Mouse (Mus musculus) heart, postnatal 14 days (tissue): ENCODE results near the gene Isoc2a. TPM values are rescaled to one million over a fixed set of nuclear protein-coding genes. Genes with fewer than 3 reads are reported as not detected.

Experiments used
- DNase-seq, 2 experiments: peaks; one replicate each; pipeline ENCODE4 v3.0.0; 2021 to 2022
- intact Hi-C: fragments of 180-260 bp; cut with DNase I; formaldehyde crosslinking; loops from one replicate; pipeline ENCODE4 v1.15.1; 2025
- total RNA-seq, 2 experiments: library from RNA; stranded (reverse); gene quantifications; 2 replicates each; pipeline ENCODE4 v1.2.3; 2021

The Isoc2a gene
- total RNA-seq, 2 experiments from 2014 or later = 22.9 to 27.0 TPM

DNA sequence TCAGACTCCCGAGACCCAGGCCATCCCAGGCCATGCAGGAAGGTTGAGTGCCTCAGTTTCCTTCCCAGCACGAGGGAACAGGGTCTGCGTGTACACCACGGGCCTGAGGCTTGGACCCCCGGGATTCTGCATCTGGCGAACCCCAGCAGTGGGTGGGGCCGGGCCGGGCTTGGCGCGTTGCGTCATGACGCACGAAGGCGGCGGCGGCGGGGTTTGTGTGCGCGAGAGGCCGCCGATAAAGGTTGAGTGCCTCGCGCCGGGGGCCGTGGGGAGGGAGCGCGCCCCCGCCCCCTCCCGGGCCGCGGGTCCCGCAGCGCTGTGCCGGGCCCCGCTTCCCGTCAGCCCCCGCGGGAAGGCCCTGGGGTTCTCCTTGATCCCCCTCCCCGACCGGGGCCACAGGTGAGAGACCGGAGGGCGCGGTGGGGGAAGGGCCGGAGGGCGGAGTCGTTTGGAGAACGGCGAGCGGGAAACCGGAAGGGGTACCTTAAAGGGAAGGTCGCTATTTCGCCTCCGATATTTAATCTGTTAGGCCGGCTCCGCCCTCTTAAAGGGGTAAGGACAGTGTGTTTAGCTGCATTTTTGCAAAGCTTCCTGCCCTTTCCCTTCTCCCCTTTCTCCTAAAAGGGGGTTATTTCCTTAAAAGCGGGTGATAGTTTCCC lies 38.2 kb downstream of the Isoc2a start, which contains the start of gene Zfp628:
Gene Zfp628, plus strand, starts transcription at position 211 of the 659 bp plus-strand sequence.
- intact Hi-C loops = no loop called here
- DNase-seq = peak; percentile 94 to 96

DNA sequence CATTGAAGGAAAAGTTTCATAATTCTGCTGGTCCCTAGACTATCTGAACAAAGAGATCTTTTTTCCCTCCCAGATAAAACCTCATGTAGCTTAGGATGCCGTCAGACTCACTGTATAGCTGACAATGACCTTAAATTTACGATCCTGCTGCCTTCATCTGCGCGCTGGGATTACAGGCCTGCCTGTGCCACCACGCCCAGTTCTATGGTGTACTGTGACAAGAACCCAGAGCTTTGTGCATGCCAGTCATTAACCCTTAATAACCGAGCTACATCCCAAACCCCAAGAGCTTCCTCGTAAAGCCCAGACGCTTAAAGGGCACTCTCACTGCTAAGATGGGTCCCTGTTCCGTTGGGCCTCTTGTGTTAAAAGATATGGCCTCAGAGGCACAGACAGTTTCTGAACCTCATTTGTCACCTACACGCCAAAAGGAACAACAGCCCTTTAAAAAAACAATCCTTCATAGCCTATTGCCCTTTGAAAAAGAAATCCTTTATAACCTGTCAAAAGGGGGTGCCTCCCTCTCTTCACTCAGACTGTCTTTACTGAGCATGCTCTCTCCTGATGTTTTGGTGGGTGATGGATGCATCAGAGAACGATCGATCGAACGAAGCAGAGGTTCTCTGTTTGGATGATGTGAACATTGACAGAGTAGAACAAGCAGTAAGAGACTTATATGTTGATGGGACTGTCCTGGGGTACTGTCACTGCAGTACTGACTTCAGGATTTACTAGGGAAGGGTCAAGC lies 38.9 kb downstream of the Isoc2a start:
- intact Hi-C loops = no loop called here
- DNase-seq = peak in 1 of 2 experiments; percentile 27

DNA sequence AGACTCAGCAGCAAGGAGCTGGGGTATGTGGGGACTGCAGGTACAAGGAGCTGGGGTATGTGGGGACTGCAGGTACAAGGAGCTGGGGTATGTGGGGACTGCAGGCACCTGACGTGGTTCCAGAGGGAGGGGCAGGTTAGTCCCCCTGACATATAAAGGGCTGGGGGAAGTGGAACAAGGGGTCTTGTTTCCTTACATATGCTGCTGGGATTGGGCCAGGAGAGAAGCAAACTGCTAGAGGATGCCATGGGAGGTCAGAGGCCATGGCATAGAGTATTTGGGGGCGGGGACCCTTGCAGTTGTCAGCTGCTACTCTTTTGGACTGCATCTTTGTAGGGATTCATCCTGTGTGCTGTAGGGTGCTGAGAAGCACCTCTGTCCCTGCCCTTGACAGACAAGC lies 40.5 kb downstream of the Isoc2a start:
- DNase-seq = no peak
- intact Hi-C loops = no loop called here

DNA sequence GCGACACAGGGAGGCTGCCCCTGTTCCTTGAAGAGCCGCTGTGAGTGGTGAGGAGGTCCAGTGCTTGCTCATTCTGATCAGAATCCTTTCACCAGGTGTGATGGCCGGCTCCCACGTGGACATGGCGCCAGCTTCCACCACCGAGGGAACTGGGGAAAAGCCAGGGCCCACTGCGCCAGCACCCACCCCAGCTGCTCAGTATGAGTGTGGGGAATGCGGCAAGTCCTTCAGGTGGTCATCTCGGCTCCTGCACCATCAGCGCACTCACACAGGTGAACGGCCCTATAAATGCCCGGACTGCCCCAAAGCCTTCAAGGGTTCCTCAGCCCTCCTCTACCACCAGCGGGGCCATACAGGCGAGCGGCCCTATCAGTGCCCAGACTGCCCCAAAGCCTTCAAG lies 41.7 kb downstream of the Isoc2a start:
- DNase-seq = no peak
- intact Hi-C loops = no loop called here

DNA sequence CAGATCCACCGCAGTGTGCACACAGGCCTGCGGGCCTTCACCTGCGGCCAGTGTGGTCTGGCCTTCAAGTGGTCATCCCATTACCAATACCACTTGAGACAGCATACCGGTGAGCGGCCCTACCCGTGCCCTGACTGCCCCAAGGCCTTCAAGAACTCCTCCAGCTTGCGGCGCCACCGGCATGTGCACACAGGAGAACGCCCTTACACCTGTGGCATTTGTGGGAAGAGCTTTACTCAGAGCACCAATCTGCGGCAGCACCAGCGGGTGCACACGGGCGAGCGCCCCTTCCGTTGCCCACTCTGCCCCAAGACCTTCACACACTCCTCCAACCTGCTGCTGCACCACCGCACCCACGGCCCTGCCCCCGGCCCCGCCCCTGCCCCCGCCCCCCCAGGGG lies 42.1 kb downstream of the Isoc2a start:
- intact Hi-C loops = no loop called here
- no peak for DNase-seq

DNA sequence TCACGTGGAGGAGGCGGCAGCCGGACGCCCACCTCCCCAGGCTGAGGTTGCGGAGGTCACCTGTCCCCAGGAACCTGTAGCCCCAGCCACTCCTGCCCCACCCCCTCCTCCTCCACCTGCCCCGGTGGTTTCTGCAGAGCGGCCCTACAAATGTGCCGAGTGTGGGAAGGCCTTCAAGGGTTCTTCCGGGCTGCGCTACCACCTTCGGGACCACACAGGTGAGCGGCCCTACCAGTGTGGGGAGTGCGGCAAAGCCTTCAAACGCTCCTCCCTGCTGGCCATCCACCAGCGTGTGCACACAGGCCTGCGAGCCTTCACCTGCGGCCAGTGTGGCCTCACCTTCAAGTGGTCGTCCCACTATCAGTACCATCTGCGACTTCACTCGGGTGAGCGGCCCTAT lies 43.0 kb downstream of the Isoc2a start:
- no peak for DNase-seq
- intact Hi-C loops = loop anchor here (5.0 kb wide), 1 partner anchor 108 kb away; the partner anchor contains the start of gene Ube2s

DNA sequence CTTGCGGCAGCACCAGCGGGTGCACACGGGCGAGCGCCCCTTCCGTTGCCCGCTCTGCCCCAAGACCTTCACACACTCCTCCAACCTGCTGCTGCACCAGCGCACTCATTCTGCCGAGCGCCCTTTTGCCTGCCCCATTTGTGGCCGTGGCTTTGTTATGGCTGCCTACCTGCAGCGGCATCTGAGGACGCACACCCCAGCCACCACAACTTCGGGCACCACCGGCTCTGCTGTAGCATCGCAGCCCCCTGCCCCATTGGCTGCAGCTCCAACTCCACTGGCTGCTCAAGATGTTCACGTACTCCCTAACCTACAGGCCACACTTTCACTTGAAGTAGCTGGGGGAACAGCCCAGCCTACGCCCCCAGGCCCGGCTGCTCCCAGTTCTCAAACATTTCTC lies 43.5 kb downstream of the Isoc2a start:
- no peak for DNase-seq
- intact Hi-C loops = loop anchor here (5.0 kb wide), 1 partner anchor 108 kb away; the partner anchor contains the start of gene Ube2s

DNA sequence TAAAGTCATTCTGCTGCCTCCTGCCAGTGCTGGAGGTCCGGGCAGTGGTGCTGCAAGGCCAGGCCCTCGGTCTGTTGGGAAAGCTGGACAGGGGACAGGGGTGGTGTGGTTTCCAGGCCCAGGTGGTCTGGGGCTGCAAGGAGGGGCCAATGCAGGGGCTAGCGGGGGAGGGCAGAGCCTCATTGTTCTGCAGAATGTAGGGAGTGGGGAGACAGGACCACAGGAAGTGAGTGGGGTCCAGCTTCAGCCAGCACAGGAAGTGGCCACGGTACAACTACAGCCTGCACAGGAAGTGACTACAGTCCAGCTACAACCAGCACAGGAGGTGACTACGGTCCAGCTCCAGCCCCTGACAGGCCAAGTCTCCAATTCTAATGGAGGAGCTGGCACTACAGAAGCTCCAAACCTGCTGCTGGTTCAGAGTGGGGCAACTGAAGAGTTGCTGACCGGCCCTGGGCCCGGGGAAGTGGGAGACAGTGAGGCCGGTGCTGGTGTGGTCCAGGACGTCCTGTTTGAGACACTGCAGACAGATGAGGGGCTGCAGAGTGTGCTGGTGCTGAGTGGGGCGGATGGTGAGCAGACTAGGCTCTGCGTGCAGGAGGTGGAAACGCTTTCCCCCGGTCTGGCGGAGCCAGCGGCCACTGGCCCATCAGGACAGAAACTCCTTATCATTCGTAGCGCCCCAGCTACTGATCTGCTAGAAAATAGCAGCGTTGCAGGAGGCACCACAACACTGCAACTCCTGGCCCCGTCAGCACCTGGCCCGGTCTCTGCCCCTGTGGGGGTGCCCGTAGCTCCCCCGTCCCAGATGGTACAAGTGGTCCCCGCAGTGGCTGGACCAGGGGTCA lies 44.2 kb downstream of the Isoc2a start:
- DNase-seq = peak in 1 of 2 experiments; percentile 42
- intact Hi-C loops = loop anchor here (5.0 kb wide), 1 partner anchor 109 kb away; the partner anchor contains the start of gene Ube2s

DNA sequence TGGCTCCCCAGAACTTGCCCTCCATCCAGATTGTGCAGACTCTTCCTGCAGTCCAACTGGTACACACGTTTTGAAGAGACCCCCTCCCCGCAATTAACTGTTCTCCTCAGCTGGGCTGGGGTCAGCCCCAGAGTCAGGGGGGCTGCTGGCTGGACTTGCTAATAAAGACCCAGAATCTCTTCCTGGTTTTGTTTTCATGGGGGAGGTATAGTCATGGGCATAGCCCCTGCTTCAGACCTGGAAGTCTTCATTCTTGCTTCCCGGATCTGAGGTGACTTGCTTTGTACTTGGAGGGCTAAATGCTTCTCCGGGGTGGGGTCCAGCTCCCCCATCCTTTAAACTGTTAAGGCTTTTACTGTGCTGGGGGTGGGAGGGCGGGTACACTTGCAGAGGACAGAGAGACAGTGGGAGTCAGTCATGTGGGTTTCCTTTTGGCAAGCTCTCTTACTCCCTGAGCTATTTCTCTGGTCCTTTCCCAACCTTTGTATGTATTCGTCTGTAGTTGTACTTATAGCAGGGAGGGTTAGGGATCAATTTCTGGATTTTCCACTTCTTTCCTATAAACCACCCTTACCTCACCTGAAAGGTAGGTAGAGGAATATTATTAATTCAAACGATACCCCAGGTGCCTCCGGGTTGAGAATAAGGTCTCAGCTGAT lies 45.0 kb downstream of the Isoc2a start, which contains the start of gene Nat14:
Gene Nat14, plus strand, starts transcription at position 205 of the 659 bp plus-strand sequence.
- DNase-seq = no peak
- intact Hi-C loops = loop anchor here (5.0 kb wide), 1 partner anchor 110 kb away; the partner anchor contains the start of gene Ube2s

DNA sequence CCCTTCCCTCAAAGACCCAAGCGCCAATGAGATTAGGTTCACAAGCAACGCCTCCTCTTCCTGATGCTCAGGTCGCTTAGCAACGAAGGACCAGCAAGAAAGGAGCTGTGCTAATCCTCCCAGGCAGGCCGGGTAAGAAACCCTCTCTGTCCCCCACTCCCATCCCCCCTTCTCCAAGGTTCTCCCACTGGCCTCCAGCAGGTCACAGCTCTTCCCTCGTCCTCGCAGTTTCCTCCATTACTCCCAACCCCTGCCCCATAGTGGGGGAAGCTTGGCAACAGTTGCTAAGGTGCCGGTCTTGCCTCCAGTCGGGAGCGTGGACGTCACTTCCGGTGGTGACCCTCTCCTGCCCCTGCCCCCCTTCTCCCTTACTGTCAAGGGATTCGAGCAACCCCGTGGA lies 45.6 kb downstream of the Isoc2a start:
- intact Hi-C loops = loop anchor here (5.0 kb wide), 1 partner anchor 110 kb away; the partner anchor contains the start of gene Ube2s
- DNase-seq = peak; percentile 51 to 75

DNA sequence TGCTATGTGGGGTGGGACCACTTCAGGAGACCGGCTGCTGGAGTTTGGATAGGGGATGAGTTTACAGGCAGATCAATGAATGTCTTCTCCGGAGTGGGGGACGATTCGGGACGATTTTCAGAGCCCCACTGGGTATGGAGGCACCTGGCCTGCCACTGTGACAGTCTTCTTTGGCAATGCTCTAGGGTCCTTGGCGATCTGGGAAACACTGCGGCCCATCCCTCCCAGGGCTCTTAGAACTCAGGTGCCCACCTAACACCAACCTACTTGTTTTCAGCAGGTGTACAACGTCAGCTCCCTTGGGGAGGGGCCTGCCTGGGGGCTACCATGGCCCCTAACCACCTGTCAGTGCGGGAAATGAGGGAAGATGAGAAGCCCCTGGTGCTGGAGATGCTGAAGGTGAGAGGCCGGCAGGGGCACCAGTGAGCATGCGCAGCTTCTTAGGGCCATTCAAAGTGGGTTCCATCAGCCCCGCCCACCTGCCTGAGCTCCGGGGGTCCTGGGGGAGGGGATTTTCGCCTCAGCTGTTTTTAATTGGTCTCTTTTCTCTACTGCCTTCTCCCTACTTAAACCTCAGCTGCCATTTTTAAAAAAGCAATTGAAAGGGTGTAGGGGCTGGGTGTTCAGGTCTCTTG lies 46.1 kb downstream of the Isoc2a start:
- no peak for DNase-seq
- intact Hi-C loops = loop anchor here (5.0 kb wide), 1 partner anchor 111 kb away; the partner anchor contains the start of gene Ube2s

DNA sequence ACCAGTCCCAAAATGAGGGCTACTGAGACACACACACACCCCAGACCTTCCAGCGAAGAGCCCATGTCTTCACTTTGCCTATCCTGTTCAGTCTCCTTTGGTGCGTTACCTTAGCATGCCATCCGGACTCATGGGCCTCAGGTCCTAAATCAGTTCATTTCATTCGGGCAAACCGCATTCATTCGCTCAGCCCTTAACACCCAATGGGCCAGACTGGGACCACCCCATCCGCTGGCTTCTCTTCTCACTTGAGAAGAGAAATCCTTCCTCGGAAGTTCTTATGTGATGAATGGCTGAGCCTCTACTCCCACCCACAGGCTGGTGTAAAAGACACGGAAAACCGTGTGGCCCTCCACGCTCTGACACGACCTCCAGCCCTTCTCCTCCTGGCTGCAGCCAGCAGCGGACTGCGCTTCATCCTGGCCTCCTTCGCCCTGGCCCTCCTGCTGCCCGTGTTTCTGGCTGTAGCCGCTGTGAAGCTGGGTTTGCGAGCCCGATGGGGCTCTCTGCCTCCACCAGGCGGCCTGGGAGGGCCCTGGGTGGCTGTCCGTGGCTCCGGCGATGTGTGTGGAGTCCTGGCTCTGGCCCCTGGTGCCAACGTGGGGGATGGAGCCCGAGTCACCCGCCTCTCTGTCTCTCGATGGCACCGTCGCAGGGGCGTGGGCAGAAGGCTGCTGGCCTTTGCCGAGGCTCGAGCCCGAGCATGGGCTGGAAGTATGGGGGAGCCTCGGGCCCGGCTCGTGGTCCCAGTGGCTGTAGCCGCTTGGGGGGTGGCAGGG lies 46.8 kb downstream of the Isoc2a start:
- DNase-seq = peak; percentile 56 to 67
- intact Hi-C loops = loop anchor here (5.0 kb wide), 1 partner anchor 111 kb away; the partner anchor contains the start of gene Ube2s

DNA sequence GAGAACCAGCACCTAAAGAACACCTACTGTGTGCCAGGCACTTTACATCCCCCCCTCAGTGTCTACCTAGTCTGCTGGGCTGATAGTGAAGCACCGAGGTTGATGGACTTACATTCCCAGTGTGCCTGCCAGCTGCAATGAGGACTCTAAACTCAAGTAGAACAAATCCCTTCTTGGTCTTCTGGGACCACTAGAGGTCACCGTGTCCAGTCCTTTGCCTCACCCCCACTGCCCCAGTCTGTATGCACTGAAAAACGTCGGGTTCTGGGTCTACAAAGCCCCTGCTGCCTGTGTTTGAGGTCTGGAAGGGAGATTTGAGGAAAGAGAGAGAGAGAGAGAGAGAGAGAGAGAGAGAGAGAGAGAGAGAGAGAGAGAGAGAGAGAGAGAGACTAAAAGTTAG lies 47.5 kb downstream of the Isoc2a start:
- intact Hi-C loops = loop anchor here (5.0 kb wide), 1 partner anchor 112 kb away; the partner anchor contains the start of gene Ube2s
- DNase-seq = no peak

DNA sequence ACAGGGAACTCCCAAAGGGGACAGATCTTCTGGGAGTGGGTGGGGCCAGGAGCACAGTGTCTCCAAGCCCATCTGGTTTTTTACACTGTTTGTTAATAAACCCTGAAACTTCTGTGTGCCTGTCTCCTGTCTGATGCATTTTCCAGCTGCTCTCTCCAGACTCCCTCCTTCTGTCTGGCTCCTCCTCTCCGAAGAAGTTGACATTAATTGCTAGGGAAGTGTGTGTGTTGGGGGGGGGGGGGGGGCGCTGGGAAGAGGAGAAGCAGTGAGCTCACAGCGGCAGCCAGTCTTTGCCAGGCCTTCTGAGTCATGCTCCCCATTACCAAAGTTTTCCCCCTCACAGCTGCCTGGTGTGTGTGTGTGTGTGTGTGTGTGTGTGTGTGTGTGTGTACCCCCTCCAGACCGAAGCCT lies 47.9 kb downstream of the Isoc2a start:
- peak; percentile 60 to 61 for DNase-seq
- intact Hi-C loops = loop anchor here (5.0 kb wide), 1 partner anchor 113 kb away; the partner anchor contains the start of gene Ube2s

DNA sequence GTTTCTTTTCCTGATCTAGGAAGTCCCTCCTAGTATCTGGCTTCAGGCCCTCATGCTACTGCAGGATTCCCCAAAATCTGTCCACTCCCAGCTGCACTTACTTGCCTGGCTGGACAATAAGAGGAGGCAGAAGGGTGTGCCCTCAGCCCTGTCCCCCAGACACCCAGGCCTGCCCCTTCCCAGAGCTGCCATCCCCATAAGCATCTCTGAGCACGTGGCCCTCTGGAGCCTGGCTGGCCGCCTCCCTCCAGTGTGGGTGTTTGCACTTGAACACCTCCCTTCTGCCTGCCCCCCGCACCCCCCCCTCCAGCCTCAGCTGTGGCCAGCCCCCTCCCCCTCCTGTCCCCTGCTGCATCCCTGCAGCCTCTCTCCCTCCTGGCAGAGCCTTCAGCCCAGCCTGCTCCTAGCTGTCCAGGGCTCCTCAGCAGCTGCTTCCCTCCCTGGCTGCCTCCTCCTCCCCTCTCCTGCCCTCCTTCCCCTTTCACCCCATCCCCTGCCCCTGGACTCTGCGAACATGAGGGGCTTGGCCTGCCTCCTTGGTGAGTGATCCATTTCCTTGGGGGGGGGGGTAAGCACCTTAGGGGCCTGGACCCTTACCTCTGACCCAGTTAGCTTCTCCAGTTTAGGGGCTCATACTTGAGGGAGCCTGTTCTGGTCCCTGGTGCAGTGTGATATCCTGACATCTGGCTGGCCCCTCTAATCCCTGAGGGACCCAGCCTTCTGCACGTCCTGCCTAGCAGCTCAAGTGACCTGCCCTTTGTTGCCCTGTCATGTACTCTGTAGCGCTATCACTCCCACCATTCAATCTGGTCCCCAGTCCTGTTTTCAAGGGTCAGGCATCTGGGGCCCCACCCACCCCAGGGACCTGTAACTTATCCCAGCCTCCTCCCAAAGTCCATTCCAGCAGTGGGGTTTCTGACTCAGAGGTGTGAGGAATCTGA lies 48.8 kb downstream of the Isoc2a start, which contains the start of gene Ssc5d:
Gene Ssc5d, plus strand, starts transcription at position 345 of the 941 bp plus-strand sequence.
- intact Hi-C loops = no loop called here
- DNase-seq = peak; percentile 65 to 66

DNA sequence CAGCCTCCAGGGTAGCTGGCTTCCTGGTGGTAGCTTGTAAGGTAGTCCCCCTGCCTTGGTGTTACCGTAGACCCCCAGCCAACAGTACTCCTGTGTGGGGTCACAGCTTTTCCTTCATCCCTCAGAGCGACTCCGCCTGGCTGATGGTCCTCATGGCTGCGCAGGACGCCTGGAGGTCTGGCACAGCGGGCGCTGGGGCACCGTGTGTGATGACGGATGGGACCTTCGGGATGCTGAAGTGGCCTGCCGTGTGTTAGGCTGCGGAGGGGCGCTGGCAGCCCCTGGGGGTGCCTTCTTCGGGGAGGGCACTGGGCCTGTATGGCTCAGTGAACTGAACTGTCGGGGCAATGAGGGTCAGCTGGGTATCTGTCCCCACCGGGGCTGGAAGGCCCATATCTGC lies 49.9 kb downstream of the Isoc2a start:
- intact Hi-C loops = no loop called here
- no peak for DNase-seq

DNA sequence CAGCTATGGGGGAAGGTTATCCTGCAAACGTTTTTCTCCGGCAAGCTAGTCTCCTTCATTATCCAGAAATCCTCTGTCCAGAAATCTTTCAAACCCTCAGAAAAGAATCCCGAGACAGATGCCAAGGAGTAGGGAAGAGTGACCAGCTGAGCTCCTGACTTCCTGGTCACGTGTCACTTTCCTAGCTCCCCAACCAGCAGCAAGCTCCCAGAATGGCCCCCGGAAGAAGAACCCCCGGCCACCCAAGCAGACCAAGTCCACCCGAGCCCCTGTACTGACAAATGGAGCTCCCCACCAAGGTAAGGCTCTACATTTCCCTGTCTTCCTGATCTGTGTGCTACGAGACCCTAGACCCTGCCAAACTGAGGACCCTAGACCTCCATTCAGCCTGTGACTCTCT lies 50.8 kb downstream of the Isoc2a start:
- intact Hi-C loops = no loop called here
- DNase-seq = no peak
